Mouse (Mus musculus): ENCODE data around the gene C1rb.
"Not testable (repeated sequence)": the region's sequence is repeated elsewhere in the genome, so short reads cannot be mapped to it uniquely, and the experiment has no call there.

DNA sequence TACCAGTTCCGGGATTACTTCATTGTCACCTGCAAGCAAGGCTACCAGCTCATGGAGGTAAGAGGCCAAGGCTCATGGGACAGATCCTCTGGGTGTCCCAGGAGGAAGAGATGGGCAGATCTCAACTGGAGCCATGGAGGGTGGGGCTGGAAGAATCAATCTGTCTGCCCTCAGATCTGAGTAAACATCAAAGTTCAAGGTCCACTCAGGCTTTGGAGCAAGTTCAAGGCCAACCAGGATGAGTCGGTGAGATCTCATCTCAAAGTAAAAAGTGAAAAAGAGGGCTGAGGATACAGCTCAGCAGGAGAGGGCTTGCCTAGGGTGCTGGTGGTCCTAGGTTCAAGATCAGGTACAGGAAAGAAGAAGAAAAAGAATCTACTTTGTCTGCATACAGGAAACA is 8.5 kb upstream of the C1rb start:
- TF ChIP-seq RAD21 (IDR thresholded peaks at IDR 0.05; ENCODE audit: low read depth, low read length); IRF4 (IDR thresholded peaks at IDR 0.05; ENCODE audit: low read depth, low read length); CTCF (conservative IDR thresholded peaks at IDR 0.05 in 1 of 2, IDR thresholded peaks at IDR 0.05 in 1 of 2; ENCODE audit: low read depth in 2 of 2, low read length in 2 of 2); MEF2A (IDR thresholded peaks at IDR 0.05; ENCODE audit: borderline replicate concordance, low read depth, low read length); POLR2AphosphoS2 (IDR thresholded peaks at IDR 0.05; ENCODE audit: low read depth, low read length); MAZ (IDR thresholded peaks at IDR 0.05; ENCODE audit: low read depth, low read length); USF1 (IDR thresholded peaks at IDR 0.05; ENCODE audit: low read depth, low read length); SMC3 (IDR thresholded peaks at IDR 0.05; ENCODE audit: low read depth, low read length); MAFK (IDR thresholded peaks at IDR 0.05; ENCODE audit: insufficient replicate concordance, low read length): not testable (repeated sequence)
